Mouse (Mus musculus): ENCODE measurements around the gene Cpt2.

DNA sequence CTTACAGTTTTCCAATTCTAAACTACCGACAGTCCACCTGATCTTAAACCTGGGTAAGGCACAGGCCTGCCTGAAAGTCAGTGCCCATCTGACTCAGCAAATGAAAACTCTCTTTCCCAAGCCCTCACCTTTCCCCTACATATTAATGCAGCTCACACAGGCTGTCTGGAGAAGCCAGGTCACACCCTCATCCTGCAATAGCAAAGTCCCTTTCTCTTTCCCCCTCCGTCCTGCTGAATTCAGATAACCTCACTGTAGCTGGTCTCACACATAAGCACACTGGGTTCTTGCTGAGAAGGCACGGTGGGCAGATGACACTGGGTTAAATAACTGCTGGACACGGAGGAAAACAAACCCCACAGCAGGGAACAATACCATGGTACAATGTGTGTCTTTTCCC is 1.5 kb downstream of the Cpt2 start:
- no peak for TF ChIP-seq POLR2A (IDR thresholded peaks at IDR 0.05; ENCODE audit: low read depth, low read length)
- no peak for TF ChIP-seq CTCF (IDR thresholded peaks at IDR 0.05; ENCODE audit: extremely low read depth, insufficient read depth, insufficient read length, insufficient replicate concordance)
